23 mouse cellular contexts compared by ENCODE assay signal in genomic region chr9:78095686-78096085, GRCm38 (mm10). TPM values are rescaled to one million over a fixed set of nuclear protein-coding genes. Genes with fewer than 3 reads are reported as not detected.
"Had no signal": no experiment of that assay in that cellular context is flagged by ENCODE, and none has a peak within 500 bp of the region (broad histone marks: within the 10 kb centered on the region; RNA-seq: fewer than 3 reads in every experiment).

No protein-coding gene starts in this region.

- ATAC-seq: liver, postnatal 0 days; lung, postnatal 0 days; midbrain, embryonic 16.5 days had no signal

- H3K27ac ChIP-seq: lung, embryonic 15.5 days; macrophage; midbrain, embryonic 10.5 days; midbrain, embryonic 12.5 days; neural tube, embryonic 13.5 days; neural tube, embryonic 15.5 days; stomach, embryonic 15.5 days; stomach, postnatal 0 days had no signal

- H3K4me3 ChIP-seq: lung, embryonic 15.5 days; megakaryocyte, embryonic 14.5 days; midbrain, embryonic 10.5 days; midbrain, embryonic 12.5 days; myocyte; neural tube, embryonic 13.5 days; neural tube, embryonic 15.5 days; stomach, embryonic 15.5 days had no signal

- DNase-seq: lung, adult 2 months; lung, postnatal 14 days; lung, postnatal 36 days; midbrain, embryonic 14.5 days; retina, postnatal 1 day; right cerebral cortex, adult 18-20 months; right cerebral cortex, postnatal 25 days; right cerebral cortex, postnatal 4 days; thymus, adult 2 months had no signal

RNA-seq across cellular contexts. Expression of gene Gcm1, which starts 44.0 kb away (rescaled TPM):
- total RNA-seq: megakaryocyte progenitor cell, adult 5-6 weeks had no signal
